Mouse (Mus musculus) adrenal gland, adult 18-20 months (tissue): ENCODE measurements around the gene Scgb1b20. TPM values are rescaled to one million over a fixed set of nuclear protein-coding genes. Genes with fewer than 3 reads are reported as not detected.
"Not testable (repeated sequence)": the region's sequence is repeated elsewhere in the genome, so short reads cannot be mapped to it uniquely, and the experiment has no call there.

Experiments used
- DNase-seq, 2 experiments: peaks; one replicate each; pipeline ENCODE4 v3.0.0; 2021 to 2022; ENCODE audit warnings: low spot score in 2 of 2
- long read RNA-seq, 2 experiments: library from polyadenylated mRNA; stranded (forward); transcript quantifications; one replicate each; pipeline ENCODE4 v2.0.0; 2021
- total RNA-seq, 2 experiments: library from RNA; stranded (reverse); gene quantifications; 1 replicate in 1 of 2; 2 replicates in 1 of 2; pipeline ENCODE4 v1.2.3; 2021

Scgb1b20 gene
- not detected for total RNA-seq
- long read RNA-seq, experiment 1: 0 reads
- long read RNA-seq, experiment 2: 0 reads

- DNase-seq: not testable (repeated sequence)
These were observed at the start of gene Scgb1b20 for GRCm38 (mm10) chr7:33372934-33373333. TSS of gene Scgb1b20 (plus strand) at chr7:33373234.

GRCm38 (mm10) chr7:33366222-33366621 is 6.8 kb upstream of the Scgb1b20 start, which contains the start of gene Scgb2b20:
TSS of gene Scgb2b20 (minus strand) at chr7:33366322.
- DNase-seq: not testable (repeated sequence)

- not testable (repeated sequence) for DNase-seq
These were observed 26.7 kb downstream of the Scgb1b20 start for GRCm38 (mm10) chr7:33399749-33400148.

- DNase-seq: no peak
These were observed 28.6 kb downstream of the Scgb1b20 start for GRCm38 (mm10) chr7:33401650-33402049.

- not testable (repeated sequence) for DNase-seq
These were observed 36.6 kb downstream of the Scgb1b20 start for GRCm38 (mm10) chr7:33409681-33410080.

Other genes starting within 250 kb of the Scgb1b20 start
- gene Scgb2b18, start 199.4 kb upstream of the Scgb1b20 start, total RNA-seq: not detected
- gene Scgb1b18, start 187.7 kb upstream of the Scgb1b20 start, total RNA-seq: not detected
- not detected for gene Scgb2b19, start 92.9 kb upstream of the Scgb1b20 start, total RNA-seq
- gene Scgb1b19, start 85.9 kb upstream of the Scgb1b20 start, total RNA-seq: not detected
- gene Scgb2b20, start 6.9 kb upstream of the Scgb1b20 start, total RNA-seq: not detected
- gene Scgb2b21, start 147.2 kb downstream of the Scgb1b20 start, total RNA-seq: not detected